Mouse (Mus musculus) cerebellum, adult 8-10 months (tissue): ENCODE measurements around the gene Med21.

Experiments used
- DNase-seq: peaks from one replicate; pipeline ENCODE4 v3.0.0; 2022

Gene Med21

GRCm38 (mm10) chr6:146640991-146641390 is 1.4 kb upstream of the Med21 start:
- DNase-seq: no peak

GRCm38 (mm10) chr6:146641621-146642210 is 631 bp upstream of the Med21 start:
- no peak for DNase-seq

DNA sequence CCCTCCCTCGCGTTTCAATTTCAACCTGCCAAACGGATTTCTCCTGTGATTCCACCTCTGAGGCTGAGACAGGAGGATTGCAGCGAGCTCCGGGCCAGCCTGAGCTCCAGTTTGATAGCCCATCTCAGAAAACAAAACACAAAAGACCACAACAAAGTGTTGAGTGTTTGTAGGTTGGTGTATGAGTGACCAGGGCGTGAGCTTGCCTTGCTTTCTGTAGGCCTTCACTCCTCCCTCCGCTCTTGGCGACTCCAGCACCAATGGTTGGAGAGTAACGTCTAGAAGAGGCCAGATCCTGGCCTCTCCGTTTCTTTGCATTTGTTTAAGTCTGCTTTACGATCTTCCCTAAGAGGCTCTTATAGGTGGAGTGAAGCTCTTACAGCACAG is 830 bp downstream of the Med21 start:
- peak; percentile 15 for DNase-seq

- DNase-seq: no peak
Observed at GRCm38 (mm10) chr6:146650013-146650412, 7.7 kb downstream of the Med21 start.

DNA sequence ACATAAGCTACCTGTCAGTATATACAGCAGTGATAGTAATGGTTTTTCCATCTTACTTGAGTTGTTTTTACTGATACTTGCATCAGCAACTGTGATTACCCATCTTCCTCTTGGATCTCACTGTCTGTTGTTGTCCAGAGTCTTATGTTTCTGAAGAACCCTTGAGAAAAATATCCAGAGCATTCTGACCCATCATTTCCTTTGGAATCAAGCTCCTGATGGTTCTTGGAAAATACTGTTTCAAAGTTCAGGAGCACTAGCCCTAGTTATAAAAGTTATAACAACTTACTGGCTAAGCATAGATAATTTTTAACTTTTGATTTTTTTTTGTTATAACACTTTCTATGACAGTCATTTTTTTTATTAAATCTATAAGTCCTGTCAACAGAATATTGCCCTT is 9.1 kb downstream of the Med21 start:
- no peak for DNase-seq

DNA sequence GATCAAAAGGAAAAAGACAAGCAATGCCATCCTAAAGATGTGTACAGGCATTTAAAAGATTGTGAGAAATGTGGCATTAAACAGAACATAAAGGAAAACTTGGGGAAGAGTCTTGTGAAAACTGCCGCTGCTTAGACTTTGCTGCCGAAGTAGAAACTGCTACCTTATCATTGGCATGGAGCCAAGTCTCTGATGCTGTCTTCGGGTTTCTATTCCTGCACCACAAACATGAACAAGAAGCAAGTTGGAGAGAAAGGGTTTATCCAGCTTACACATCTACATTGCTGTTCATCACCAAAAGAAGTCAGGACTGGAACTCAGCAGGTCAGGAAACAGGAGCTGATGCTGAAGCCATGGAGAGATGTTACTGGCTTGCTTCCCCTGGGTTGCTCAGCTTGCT is 10.8 kb downstream of the Med21 start:
- DNase-seq: no peak

GRCm38 (mm10) chr6:146660591-146660990 is 18.2 kb downstream of the Med21 start:
- no peak for DNase-seq

- no peak for DNase-seq
Observed at GRCm38 (mm10) chr6:146661655-146662054, 19.3 kb downstream of the Med21 start.

- DNase-seq: peak; percentile 30
Observed at GRCm38 (mm10) chr6:146662679-146663078, 20.3 kb downstream of the Med21 start.

- no peak for DNase-seq
Observed at GRCm38 (mm10) chr6:146664116-146664515, 21.8 kb downstream of the Med21 start.

DNA sequence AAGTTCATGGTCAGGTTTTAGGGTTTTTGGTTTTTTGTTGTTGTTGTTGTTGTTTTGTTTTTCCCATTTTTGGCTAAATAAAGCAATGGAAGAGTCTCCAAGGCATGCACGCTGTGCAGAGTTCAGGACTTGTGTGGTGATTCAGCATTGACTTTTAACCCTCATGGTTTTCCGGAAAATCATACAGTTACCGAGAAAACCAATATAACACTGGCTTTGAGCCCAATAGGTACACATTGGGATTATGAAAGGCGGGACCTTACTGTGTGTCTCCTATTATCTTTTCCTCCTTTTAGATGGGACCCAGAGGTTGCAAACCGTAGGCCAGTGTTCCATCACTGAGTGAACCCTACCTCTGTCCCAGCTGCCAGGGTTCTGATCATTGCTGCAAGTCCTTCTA is 22.6 kb downstream of the Med21 start:
- DNase-seq: no peak

DNA sequence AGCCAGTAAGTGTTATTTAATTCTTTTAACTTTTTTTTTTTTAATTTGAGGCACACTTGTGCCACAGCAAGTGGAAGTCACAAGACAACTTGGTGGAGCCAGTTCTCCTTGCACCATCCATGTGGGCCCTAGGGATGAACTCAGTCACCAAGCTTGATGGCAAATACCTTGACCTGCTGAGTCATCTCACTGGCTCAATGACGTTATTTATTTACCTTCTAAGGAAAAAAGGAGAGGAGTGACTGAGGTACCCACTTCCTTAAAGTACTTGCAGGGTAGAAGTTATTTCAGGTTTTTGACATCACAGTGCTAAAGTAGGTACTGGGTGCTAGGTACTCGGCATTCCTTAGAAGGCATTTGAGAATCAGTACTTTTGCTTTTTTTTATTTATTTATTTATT is 23.1 kb downstream of the Med21 start:
- no peak for DNase-seq

DNA sequence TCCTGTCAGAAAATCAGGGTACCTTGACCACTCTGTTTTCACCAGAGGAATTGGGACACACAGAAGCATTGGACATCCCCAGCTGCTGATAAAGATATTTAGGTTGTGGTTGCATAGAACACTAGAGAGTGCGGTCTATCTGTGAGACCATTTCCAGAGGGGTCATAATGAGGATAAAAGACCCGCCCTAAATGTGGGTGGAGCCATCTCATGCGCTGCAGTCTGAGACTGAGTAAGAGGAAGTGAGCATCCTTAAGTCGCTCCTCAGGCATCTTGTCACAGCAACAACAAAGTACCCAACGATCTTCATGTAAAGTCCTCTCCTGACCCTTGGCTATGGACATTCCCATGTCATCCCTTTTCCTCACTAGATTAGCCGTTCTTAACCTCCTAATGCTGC is 24.5 kb downstream of the Med21 start:
- DNase-seq: no peak

DNA sequence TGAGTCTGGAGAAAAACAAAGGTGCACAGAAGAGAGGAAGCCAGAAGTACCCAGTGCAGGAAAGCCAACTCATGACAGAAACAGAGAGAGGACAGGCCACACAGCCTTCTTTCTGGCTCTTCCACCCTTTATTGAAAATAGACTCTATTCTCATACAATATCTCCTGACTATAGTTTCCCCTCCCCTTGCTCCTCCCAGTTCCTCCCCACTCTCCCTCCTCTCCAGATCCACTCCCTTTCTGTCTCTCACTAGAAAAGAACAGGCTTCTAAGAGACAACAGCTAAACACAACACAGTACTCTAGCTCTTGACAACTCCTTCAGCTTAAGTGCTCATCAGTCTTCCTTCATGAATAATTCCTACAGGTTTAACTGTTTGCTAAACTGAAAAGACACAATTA is 26.3 kb downstream of the Med21 start:
- DNase-seq: no peak

DNA sequence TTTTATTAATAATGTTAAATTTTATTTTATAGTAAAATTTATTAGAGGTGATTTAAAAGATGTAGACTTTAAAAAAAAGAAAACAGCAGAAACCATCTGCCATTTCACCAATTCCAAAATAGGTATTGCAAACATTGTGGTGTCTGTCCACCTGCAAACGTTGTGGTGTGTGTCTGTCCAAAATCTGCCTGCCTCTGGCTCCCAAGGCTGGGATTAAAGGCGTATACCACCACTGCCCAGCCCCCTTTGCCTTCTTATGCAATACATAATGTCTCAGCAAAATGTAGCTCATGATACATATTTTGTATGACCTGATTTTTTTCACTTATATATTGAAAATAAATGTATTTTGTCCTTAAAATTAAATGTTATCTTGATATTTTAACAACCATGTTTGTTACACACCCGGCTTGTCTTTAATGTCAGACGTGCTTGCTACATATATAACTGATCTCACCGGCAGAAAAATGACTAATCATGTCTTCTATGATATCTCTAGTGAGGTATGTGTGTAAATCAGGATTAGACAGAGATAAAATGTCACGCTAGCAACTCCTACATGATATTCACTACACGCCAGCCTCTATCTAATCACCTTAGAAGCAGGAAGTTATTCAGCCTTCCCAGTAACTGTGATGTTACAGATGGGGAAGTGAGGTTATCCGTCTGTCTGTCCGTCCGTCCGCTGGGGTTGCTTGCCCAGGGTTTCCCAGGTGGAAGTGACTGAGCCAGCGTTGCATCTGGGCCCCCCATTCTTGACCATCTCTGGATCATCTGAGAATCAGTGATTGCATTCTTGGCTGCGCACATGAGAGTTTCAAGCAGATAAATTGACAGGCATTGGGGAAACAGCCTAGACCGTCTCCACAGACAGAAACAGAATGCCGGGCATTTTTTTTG is 28.9 kb downstream of the Med21 start:
- no peak for DNase-seq

DNA sequence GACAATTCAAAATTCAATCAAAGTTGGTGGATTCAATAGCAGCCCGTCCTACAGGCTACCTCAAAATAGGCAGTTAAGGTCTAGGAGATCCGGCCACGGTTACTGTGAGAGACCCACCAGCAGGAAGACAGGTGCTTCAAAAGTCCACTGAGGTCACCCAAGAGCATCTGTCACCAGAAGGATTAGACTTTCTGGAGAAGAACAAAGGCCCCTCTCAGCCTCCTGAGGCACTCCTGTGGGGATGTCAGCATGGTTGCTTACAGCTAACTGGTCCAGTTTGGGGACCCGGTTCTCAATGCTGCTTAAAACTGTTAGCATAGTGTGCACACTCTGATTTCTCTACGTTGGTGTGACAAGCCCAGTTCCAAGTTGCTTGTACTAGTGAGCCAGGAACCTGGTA is 29.8 kb downstream of the Med21 start:
- no peak for DNase-seq

GRCm38 (mm10) chr6:146673696-146674095 is 31.3 kb downstream of the Med21 start:
- DNase-seq: no peak

- DNase-seq: no peak
Observed at GRCm38 (mm10) chr6:146674420-146674819, 32.1 kb downstream of the Med21 start.

DNA sequence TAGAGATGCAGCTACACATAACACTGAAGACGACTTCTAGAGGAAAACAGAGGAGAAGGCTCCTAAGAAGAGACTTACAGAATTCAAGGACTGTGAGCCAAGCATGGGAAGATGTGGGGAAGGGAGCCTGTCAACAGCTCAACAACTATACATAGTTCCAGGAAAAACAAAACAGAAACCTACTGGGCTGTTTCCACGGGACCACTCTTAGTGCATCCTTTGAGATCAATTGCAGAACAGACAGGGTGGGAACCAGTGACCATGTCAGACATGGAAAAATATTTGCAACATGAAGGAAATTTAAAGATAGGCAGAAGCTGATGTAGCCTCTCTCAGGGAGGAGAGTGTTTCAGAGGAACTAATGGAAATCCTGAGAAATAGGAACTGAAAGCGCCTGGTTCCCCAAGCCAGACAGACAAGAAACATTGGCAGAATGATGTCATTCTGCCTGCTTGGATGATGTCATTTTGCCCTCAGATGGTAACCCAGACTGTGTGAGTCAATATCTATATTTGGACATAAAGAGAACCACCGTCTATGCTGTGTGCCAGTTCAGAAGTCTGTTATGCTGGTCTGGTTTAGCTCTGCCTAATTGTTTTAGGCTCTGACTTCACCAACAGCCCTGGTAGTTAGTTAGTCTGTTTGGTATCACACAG is 32.7 kb downstream of the Med21 start:
- no peak for DNase-seq

DNA sequence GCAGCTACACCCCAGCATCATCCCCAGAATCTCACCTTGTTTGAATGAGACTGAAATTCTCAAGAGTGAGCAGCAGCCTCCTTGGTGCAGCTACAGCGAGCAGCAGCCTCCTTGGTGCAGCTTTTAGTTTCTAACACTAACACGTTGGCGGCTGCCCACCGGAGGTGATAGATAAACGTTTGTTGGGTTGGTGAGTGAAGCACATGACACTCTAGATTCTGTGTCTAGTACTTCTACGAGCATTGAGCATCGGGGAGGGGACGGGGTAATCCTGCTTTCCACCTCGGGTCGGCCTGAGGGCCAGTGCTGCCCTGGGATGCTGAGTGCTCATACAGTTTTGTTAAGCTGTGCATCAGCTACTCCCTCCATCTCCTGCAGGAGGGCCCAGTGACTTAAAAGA is 34.6 kb downstream of the Med21 start:
- DNase-seq: no peak

DNA sequence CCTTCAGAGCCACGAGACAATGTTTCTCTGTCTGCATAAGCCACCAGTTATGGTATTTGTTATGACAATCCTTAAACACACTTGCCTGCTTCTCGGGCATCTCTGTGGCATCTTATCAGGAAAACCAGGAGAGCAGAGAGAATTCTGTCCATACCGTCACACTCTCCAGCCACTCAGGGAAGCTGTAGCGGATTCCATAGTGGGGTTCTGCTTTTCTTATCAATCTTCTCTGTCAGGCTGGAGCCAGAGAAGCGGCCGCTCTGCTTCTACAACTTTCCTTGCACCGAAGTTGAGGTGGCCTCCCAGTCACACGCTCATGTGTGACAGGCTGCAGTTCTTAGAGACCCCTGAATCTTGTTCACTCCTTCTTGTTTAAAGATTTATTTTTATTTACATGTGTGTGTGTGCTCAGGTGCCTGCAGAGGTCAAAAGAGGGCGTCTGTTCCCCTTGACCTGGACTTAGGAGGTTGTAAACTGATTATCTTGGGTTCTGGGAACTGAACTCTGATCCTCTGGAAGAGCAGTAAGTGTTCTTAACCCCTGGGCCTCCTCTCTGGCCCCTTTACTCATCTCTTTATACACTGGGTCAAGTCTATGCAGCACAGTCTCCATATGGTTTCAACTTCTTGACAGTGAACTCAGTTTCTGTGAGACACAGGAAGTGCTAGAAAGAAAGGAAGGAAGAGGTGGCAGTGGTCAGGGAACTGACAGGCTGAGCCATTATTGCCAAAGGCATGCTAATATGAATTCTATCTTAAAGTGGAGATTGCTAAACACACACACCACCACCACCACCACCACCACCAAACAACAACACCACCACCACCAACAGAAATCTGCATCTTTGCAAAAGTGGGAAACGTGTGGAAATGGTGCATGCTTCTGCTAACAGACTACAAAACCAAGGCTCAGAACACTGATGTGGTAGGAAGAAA is 36.1 kb downstream of the Med21 start:
- no peak for DNase-seq

DNA sequence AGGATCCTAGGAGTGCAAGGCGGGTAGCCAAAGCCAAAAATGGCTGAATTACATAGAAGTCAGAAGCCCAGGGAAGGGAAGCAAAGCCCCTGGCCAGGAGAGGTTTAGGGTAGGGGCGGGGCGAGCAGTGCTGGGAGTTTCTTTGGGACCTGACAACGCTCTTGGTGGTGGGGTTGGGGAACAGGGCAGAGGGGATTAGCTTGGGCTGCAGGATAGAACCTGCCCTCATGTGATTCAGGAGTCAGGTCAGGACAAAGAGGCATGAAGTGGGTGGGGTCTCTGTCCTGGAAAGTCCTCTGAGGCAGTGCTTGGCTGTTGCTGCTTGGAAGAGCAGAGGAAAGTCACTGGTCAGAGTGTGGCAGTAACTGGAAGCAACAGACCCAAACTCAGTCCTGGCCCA is 41.5 kb downstream of the Med21 start:
- no peak for DNase-seq

DNA sequence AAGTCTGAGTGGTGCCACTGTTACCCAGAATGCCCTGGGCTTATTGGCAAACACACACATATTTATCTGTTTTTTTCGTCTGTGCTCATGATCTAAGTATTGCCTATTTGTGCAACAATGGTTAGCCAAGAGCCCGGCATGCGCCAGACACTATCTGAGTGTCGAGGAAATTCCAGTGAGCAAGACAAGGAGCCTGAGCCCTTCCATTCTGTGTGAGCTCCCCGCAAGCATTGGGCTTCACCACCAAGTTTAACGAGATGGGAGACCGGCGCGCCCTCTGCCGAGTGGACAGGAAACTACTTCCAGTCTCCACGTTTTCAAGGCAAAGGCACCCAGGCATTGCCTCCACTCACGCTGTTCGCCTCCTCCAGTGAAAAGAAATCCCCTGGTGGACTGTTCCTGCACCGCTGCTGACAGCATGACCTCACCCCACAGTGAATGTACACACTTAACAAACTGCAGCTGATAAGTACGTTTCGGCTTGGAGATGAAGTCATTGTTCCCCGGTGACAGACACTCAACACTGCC is 43.5 kb downstream of the Med21 start:
- no peak for DNase-seq
